Mouse (Mus musculus) midbrain, embryonic 16.5 days (tissue): ENCODE data around the gene Mapk8ip3. TPM values are rescaled to one million over a fixed set of nuclear protein-coding genes. Genes with fewer than 3 reads are reported as not detected.
"Not testable (repeated sequence)": the region's sequence is repeated elsewhere in the genome, so short reads cannot be mapped to it uniquely, and the experiment has no call there.

Experiments used
- ATAC-seq: fragments of 200-750 bp; cut with Nextera tagmentation; 2 replicates; pipeline ENCODE4 v1.8.0; 2017; ENCODE audit warnings: moderate TSS enrichment
- H3K27ac ChIP-seq: fragments of 300-500 bp; sonication (generic); 2 replicates; pipeline ENCODE4 v1.5.1; 2014; ENCODE audit warnings: mild to moderate bottlenecking, low read length, mixed read lengths
- H3K27me3 ChIP-seq: fragments of 300-500 bp; sonication (generic); 2 replicates; pipeline ENCODE4 v1.6.1; 2014; ENCODE audit warnings: low read depth, low read length, mixed read lengths; ENCODE audit not compliant: control insufficient read depth, insufficient read depth
- H3K36me3 ChIP-seq: fragments of 300-500 bp; sonication (generic); 2 replicates; pipeline ENCODE4 v1.6.1; 2014; ENCODE audit warnings: mild to moderate bottlenecking, low read length, moderate library complexity, mixed read lengths; ENCODE audit not compliant: control insufficient read depth, insufficient read depth
- H3K4me1 ChIP-seq: fragments of 300-500 bp; sonication (generic); 2 replicates; pipeline ENCODE4 v1.6.1; 2014; ENCODE audit warnings: mild to moderate bottlenecking, low read length, mixed read lengths; ENCODE audit not compliant: control insufficient read depth, insufficient read depth
- H3K4me2 ChIP-seq: fragments of 300-500 bp; sonication (generic); 2 replicates; pipeline ENCODE4 v1.6.1; 2014; ENCODE audit warnings: mild to moderate bottlenecking, low read length, mixed read lengths
- H3K4me3 ChIP-seq: fragments of 300-500 bp; sonication (generic); 2 replicates; pipeline ENCODE4 v1.5.1; 2014; ENCODE audit warnings: low read depth, mild to moderate bottlenecking, low read length, moderate library complexity, mixed read lengths
- H3K9ac ChIP-seq: fragments of 300-500 bp; sonication (generic); 2 replicates; pipeline ENCODE4 v1.6.1; 2014; ENCODE audit warnings: low read depth, low read length, mixed read lengths
- H3K9me3 ChIP-seq: fragments of 300-500 bp; sonication (generic); replicated peaks from 2 replicates; pipeline ENCODE4 v1.6.1; 2014; ENCODE audit warnings: mild to moderate bottlenecking, low read length, mixed read lengths; ENCODE audit not compliant: control insufficient read depth, poor library complexity, severe bottlenecking
- WGBS: fragments of 180-500 bp; shearing (Covaris S2); extraction: QIAGEN DNeasy Blood & Tissue Kit; methylation state at CpG from one replicate; pipeline ENCODE4 v1.1.7; 2014; 5-methylcytosine and 5-hydroxymethylcytosine counted together
- polyA plus RNA-seq: library from polyadenylated mRNA; unstranded; fragments of >200 nt; fragmentation: Nextera tagmentation; extraction: Ambion mirVana; gene quantifications from 2 replicates; pipeline ENCODE4 v1.2.1, GENCODE M21; 2015

Gene Mapk8ip3
- polyA plus RNA-seq, 1 experiment from 2014 or later: 104 TPM

DNA sequence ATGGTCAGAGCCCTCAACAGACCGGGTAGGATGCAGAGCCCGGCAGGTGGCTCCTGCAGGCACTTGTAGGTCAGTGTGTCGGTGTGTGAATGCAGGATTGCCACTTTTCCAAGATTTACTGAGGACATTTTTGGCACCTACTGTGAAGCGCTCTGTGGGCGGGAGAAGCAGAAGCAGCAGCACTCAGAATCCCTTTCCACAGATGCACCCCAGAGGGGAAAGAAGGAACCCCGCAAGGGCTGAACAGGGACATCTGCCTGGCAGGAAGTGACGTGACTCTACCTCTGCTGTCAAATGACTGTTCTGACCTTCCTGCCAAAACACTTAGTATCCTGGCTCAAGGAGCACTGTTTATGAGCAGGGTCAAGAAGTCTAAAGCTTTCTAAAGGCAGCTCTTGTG is 6.3 kb upstream of the Mapk8ip3 start:
- ATAC-seq: no peak
- peaks cover 17% of the 10 kb centered on the region for H3K36me3 ChIP-seq
- no peak overlapping the region for H3K27ac ChIP-seq
- H3K9me3 ChIP-seq: no peaks in the 10 kb centered on the region
- H3K9ac ChIP-seq: no peak overlapping the region
- no peaks in the 10 kb centered on the region for H3K4me1 ChIP-seq
- WGBS: 91% methylated on average over 7 of the region's 7 CpGs
- H3K4me3 ChIP-seq: no peak overlapping the region
- no peak overlapping the region for H3K4me2 ChIP-seq
- H3K27me3 ChIP-seq: no peaks in the 10 kb centered on the region

DNA sequence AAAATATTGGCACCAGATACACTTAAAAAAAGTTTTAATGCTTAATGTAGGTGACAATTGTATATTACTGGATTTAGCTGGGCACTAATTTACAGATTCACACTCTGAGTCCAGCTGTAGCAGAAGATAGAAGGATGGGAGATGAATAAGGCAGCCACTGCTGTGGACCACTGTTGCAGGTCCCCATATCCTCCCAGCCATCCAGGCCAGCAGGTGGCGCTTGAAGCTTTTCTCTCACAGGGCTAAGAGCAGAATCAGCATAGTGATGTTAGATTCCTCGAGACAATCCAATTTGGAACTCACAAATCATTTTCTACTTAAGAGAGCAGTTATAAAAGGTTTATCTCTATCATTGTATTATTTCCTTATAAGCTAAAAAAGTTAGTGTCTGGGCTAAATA is 5.7 kb upstream of the Mapk8ip3 start:
- WGBS: 12% methylated on average over 2 of the region's 2 CpGs
- not testable (repeated sequence) for ATAC-seq, H3K4me1 ChIP-seq, H3K9me3 ChIP-seq, H3K27ac ChIP-seq, H3K27me3 ChIP-seq, H3K9ac ChIP-seq, H3K4me3 ChIP-seq, H3K4me2 ChIP-seq
- H3K36me3 ChIP-seq: peaks cover 11% of the 10 kb centered on the region

DNA sequence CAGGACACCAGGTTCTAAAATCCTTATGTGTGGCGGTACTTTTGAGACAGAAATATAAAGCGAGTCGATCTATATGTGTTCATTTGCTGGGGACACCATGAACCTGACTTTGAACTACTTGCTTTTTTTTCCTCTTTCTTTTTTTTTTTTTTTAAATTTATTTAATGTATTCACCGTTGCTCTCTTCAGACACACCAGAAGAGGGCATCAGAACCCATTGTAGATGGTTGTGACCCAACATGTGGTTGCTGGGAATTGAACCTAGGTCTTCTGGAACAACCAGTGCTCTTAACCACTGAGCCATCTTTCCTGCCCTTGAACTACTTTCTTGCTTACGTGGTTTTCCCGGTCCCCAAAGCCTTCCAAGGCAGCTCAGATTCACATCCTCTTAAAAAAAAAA is 489 bp upstream of the Mapk8ip3 start:
- WGBS: 48% methylated on average over 6 of the region's 6 CpGs

GRCm38 (mm10) chr17:24935666-24936065 is 1.1 kb downstream of the Mapk8ip3 start:
- Histone ChIP-seq H3K36me3 (no peaks in the 10 kb centered on the region), H3K4me3 (peak overlapping the region; percentile 84), H3K4me2 (peak overlapping the region; percentile 73), H3K9me3 (no peaks in the 10 kb centered on the region), H3K27me3 (no peaks in the 10 kb centered on the region), H3K4me1 (peaks cover 30% of the 10 kb centered on the region), H3K9ac (peak overlapping the region; percentile 84), H3K27ac (no peak overlapping the region)
- no peak for ATAC-seq

More for the DNA sequence above, 489 bp upstream of the Mapk8ip3 start:
- Histone ChIP-seq H3K9ac (peak overlapping the region; percentile 84), H3K9me3 (no peaks in the 10 kb centered on the region), H3K27ac (peak overlapping the region; percentile 95), H3K36me3 (no peaks in the 10 kb centered on the region), H3K4me3 (peak overlapping the region; percentile 84), H3K4me1 (peaks cover 30% of the 10 kb centered on the region), H3K27me3 (no peaks in the 10 kb centered on the region), H3K4me2 (peak overlapping the region; percentile 73)
- no peak for ATAC-seq

DNA sequence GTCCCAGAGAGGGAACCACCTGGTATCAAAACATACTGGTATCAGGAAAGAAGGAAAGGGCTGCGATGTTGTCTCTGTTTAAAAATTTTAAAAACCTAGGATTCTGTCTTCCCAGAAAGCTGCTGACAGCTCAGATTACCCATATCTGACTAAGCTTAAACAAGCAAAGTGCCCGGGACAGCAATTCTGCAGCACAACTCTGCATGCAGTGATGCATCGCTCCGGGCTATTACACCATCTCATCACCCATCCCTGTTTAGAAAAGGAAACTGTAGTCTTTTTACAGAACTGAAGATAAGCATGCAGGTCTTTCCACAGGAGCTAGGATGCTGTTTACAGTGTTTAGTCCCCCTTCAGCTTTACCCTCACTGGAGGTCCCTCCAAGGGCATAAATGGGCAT is 1.9 kb downstream of the Mapk8ip3 start:
- no peaks in the 10 kb centered on the region for H3K9me3 ChIP-seq
- no peak overlapping the region for H3K27ac ChIP-seq
- H3K36me3 ChIP-seq: no peaks in the 10 kb centered on the region
- no peaks in the 10 kb centered on the region for H3K27me3 ChIP-seq
- H3K4me3 ChIP-seq: peak overlapping the region; percentile 84; the same call in 1 of the 2 replicates
- H3K9ac ChIP-seq: peak overlapping the region; percentile 84
- WGBS: 94% methylated on average over 4 of the region's 4 CpGs
- H3K4me1 ChIP-seq: peaks cover 30% of the 10 kb centered on the region
- peak overlapping the region; percentile 73 for H3K4me2 ChIP-seq
- ATAC-seq: no peak

- WGBS: 76% methylated on average over 4 of the region's 4 CpGs
- 0 out of 2 replicates have a peak, but pooled peaks cover 4% of the 10 kb centered on the region for H3K36me3 ChIP-seq
- no peaks in the 10 kb centered on the region for H3K9me3 ChIP-seq
- H3K4me2 ChIP-seq: no peak overlapping the region
- no peak overlapping the region for H3K4me3 ChIP-seq
- H3K27ac ChIP-seq: no peak overlapping the region
- no peaks in the 10 kb centered on the region for H3K27me3 ChIP-seq
- H3K4me1 ChIP-seq: peaks cover 30% of the 10 kb centered on the region
- no peak for ATAC-seq
- no peak overlapping the region for H3K9ac ChIP-seq
These were observed 3.6 kb downstream of the Mapk8ip3 start for GRCm38 (mm10) chr17:24933163-24933562.

GRCm38 (mm10) chr17:24932431-24932830 is 4.3 kb downstream of the Mapk8ip3 start:
- no peak overlapping the region for H3K27ac ChIP-seq
- H3K4me2 ChIP-seq: no peak overlapping the region
- no peak overlapping the region for H3K4me3 ChIP-seq
- no peak for ATAC-seq
- H3K27me3 ChIP-seq: no peaks in the 10 kb centered on the region
- H3K36me3 ChIP-seq: peaks cover 7% of the 10 kb centered on the region
- 96% methylated on average over 4 of the region's 4 CpGs for WGBS
- H3K9me3 ChIP-seq: no peaks in the 10 kb centered on the region
- peaks cover 30% of the 10 kb centered on the region for H3K4me1 ChIP-seq
- H3K9ac ChIP-seq: no peak overlapping the region

DNA sequence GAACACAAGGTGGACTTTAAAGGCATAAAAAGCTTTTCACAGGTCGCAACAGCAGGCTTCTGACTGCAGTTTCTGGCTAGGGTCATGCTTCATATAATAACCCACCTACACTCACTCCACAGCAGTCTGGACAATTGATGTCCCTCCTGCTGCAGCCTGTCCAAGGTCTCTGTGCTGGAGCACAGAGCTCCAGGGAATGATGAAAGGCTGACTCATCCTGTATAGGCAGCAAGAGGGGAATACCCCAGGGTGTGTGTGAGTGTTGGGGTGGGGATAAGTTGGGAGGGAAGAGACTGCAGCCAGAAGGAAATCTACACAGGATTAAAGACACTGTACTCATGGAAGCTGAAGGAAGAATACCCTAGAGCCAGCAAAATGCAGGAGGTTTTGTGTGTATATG is 7.3 kb downstream of the Mapk8ip3 start:
- no peaks in the 10 kb centered on the region for H3K9me3 ChIP-seq
- no peaks in the 10 kb centered on the region for H3K27me3 ChIP-seq
- H3K36me3 ChIP-seq: peaks cover 23% of the 10 kb centered on the region
- no peak for ATAC-seq
- H3K9ac ChIP-seq: no peak overlapping the region
- no peak overlapping the region for H3K4me2 ChIP-seq
- 78% methylated on average over 1 of the region's 1 CpGs for WGBS
- H3K27ac ChIP-seq: no peak overlapping the region
- H3K4me1 ChIP-seq: peaks cover 15% of the 10 kb centered on the region
- no peak overlapping the region for H3K4me3 ChIP-seq

DNA sequence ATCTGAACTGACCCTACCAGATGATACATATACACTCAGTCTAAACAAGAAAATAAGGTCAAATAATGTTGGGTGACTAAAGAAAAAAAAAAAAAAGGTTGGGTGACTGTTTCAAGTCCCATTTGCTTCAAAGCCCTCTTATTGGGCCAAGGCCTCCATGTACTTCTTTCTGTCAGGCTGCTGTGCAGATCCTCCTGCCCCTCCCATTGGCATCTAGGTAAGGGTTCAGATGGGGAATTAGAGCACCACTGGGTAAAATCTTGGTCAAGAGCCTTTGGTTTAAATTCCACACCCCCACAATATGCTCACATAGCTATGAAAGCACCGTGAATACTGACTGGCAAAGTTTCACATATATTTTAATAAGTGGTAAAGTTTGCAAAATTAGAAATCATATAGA is 13.5 kb downstream of the Mapk8ip3 start:
- Histone ChIP-seq H3K4me2 (no peak overlapping the region), H3K27ac (no peak overlapping the region), H3K4me3 (no peak overlapping the region), H3K9me3 (no peaks in the 10 kb centered on the region), H3K9ac (no peak overlapping the region), H3K36me3 (peaks cover 72% of the 10 kb centered on the region), H3K4me1 (no peaks in the 10 kb centered on the region), H3K27me3 (no peaks in the 10 kb centered on the region)
- ATAC-seq: no peak
- 96% methylated on average over 1 of the region's 1 CpGs for WGBS

GRCm38 (mm10) chr17:24913984-24914383 is 22.8 kb downstream of the Mapk8ip3 start:
- ATAC-seq: no peak
- Histone ChIP-seq H3K4me3 (no peak overlapping the region), H3K27me3 (no peaks in the 10 kb centered on the region), H3K9ac (no peak overlapping the region), H3K4me1 (no peaks in the 10 kb centered on the region), H3K36me3 (peaks cover 69% of the 10 kb centered on the region), H3K27ac (no peak overlapping the region), H3K4me2 (no peak overlapping the region), H3K9me3 (no peaks in the 10 kb centered on the region)
